ENCODE assay signal across 17 mouse cellular contexts in the genomic region with DNA sequence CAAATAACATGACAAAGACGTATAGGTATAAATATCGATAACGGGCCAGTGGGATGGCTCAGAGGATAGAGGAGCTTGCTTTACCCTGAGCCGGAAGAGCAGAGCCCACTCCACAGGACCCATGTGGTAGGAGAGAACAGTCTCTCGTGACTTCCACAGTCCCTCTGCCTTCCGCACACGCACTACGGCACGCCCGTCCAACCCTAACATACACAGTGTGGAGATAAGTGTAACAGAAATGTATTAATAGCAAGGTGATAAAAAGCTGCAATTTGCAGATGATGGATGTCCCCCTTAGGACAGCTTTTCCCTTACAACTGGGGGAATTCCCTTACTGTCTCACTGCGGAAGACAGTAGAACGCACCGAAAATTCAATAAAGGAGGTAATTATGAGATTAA. TPM values are rescaled to one million over a fixed set of nuclear protein-coding genes. Genes with fewer than 3 reads are reported as not detected.
DNase-seq lines count a peak whose midpoint lies in the region; ATAC-seq and TF ChIP-seq lines count a peak whose summit lies in the region.
"Had no signal": no experiment of that assay in that cellular context is flagged by ENCODE, and none has a peak within 500 bp of the region (broad histone marks: within the 10 kb centered on the region; RNA-seq: fewer than 3 reads in every experiment).

No protein-coding gene starts in this region.

- H3K9me3 ChIP-seq in embryonic facial prominence, embryonic 15.5 days (replicated peaks): no peaks in the 10 kb centered on the region
- H3K9me3 ChIP-seq in embryonic facial prominence, embryonic 10.5 days: no peaks in the 10 kb centered on the region
- H3K9me3 ChIP-seq in lung, embryonic 14.5 days (ENCODE audit: low read depth, low read length): no peaks in the 10 kb centered on the region
- no peaks in the 10 kb centered on the region; the same call in 1 of the 2 replicates for H3K9me3 ChIP-seq in liver, embryonic 11.5 days (ENCODE audit: control insufficient read depth, low read length)
- no peaks in the 10 kb centered on the region for H3K9me3 ChIP-seq in stomach, embryonic 15.5 days
- H3K9me3 ChIP-seq: midbrain, embryonic 13.5 days had no signal

- H3K36me3 ChIP-seq in embryonic facial prominence, embryonic 15.5 days: peaks cover 21% of the 10 kb centered on the region
- peaks cover 45% of the 10 kb centered on the region for H3K36me3 ChIP-seq in embryonic facial prominence, embryonic 10.5 days (replicated peaks)
- no peaks in the 10 kb centered on the region for H3K36me3 ChIP-seq in lung, embryonic 14.5 days (ENCODE audit: insufficient read depth)
- no peaks in the 10 kb centered on the region for H3K36me3 ChIP-seq in liver, embryonic 11.5 days (ENCODE audit: control insufficient read depth, insufficient read depth, low read length)
- no peaks in the 10 kb centered on the region for H3K36me3 ChIP-seq in stomach, embryonic 15.5 days
- H3K36me3 ChIP-seq: midbrain, embryonic 13.5 days had no signal

- no peak overlapping the region for H3K4me3 ChIP-seq in embryonic facial prominence, embryonic 15.5 days (replicated peaks)
- H3K4me3 ChIP-seq in embryonic facial prominence, embryonic 10.5 days: no peak overlapping the region
- no peak overlapping the region for H3K4me3 ChIP-seq in lung, embryonic 14.5 days (ENCODE audit: low read depth, low read length)
- H3K4me3 ChIP-seq in liver, embryonic 11.5 days (ENCODE audit: low read depth, low read length): no peak overlapping the region
- no peak overlapping the region for H3K4me3 ChIP-seq in stomach, embryonic 15.5 days (replicated peaks)
- H3K4me3 ChIP-seq: midbrain, embryonic 13.5 days; neural tube, embryonic 12.5 days had no signal

- H3K9ac ChIP-seq in embryonic facial prominence, embryonic 15.5 days: no peak overlapping the region
- no peak overlapping the region for H3K9ac ChIP-seq in lung, embryonic 14.5 days
- H3K9ac ChIP-seq in liver, embryonic 11.5 days (ENCODE audit: low read depth, low read length): no peak overlapping the region
- H3K9ac ChIP-seq in stomach, embryonic 15.5 days: no peak overlapping the region
- H3K9ac ChIP-seq: midbrain, embryonic 13.5 days; neural tube, embryonic 12.5 days had no signal

- no peak for TF ChIP-seq CTCF in lung, embryonic 14.5 days (IDR thresholded peaks at IDR 0.05; ENCODE audit: low read depth)

- no peak for DNase-seq in embryonic facial prominence, embryonic 10.5 days (ENCODE audit: low spot score)
- no peak for DNase-seq in lung, embryonic 14.5 days
- no peak for DNase-seq in lung, postnatal 14 days
- DNase-seq in liver, embryonic 11.5 days (ENCODE audit: low spot score): no peak
- no peak for DNase-seq in layer of hippocampus, adult 11-12 months (ENCODE audit: low spot score)
- DNase-seq in adrenal gland, adult (ENCODE audit: inconsistent age in 2 of 2, low spot score in 1 of 2): no peak
- DNase-seq: adrenal gland, postnatal 36 days; cerebellum, adult 11-12 months; embryo, embryonic 11 days; heart, adult 18-20 months; kidney, postnatal 36 days; right cerebral cortex, adult 18-20 months; thymus, adult 18-20 months had no signal

- WGBS in embryonic facial prominence, embryonic 15.5 days: 76% methylated on average over 13 of the region's 13 CpGs
- 95% methylated on average over 13 of the region's 13 CpGs for WGBS in embryonic facial prominence, embryonic 10.5 days
- 58% methylated on average over 13 of the region's 13 CpGs for WGBS in lung, embryonic 14.5 days
- 57% methylated on average over 13 of the region's 13 CpGs for WGBS in liver, embryonic 11.5 days
- 46% methylated on average over 13 of the region's 13 CpGs for WGBS in stomach, embryonic 15.5 days

- H3K27me3 ChIP-seq in embryonic facial prominence, embryonic 15.5 days: no peaks in the 10 kb centered on the region
- H3K27me3 ChIP-seq in embryonic facial prominence, embryonic 10.5 days (replicated peaks; ENCODE audit: low read depth, poor library complexity, severe bottlenecking): no peaks in the 10 kb centered on the region
- H3K27me3 ChIP-seq in lung, embryonic 14.5 days (ENCODE audit: insufficient read depth, low read length): no peaks in the 10 kb centered on the region
- H3K27me3 ChIP-seq in liver, embryonic 11.5 days (replicated peaks; ENCODE audit: control insufficient read depth, insufficient read depth, low read length): no peaks in the 10 kb centered on the region
- no peaks in the 10 kb centered on the region for H3K27me3 ChIP-seq in stomach, embryonic 15.5 days (replicated peaks)
- H3K27me3 ChIP-seq: midbrain, embryonic 13.5 days; neural tube, embryonic 12.5 days had no signal

- ATAC-seq in embryonic facial prominence, embryonic 15.5 days (ENCODE audit: insufficient number of reproducible peaks, low FRiP score, low TSS enrichment, low read depth): no peak
- ATAC-seq in lung, embryonic 14.5 days (ENCODE audit: insufficient read depth): no peak
- ATAC-seq in liver, embryonic 11.5 days (replicated peaks; ENCODE audit: low FRiP score): peak; percentile 81
- ATAC-seq in stomach, embryonic 15.5 days (ENCODE audit: insufficient read depth, low FRiP score, low read depth): peak; percentile 28; the same call in 1 of the 2 replicates
- ATAC-seq: midbrain, embryonic 13.5 days had no signal

- H3K4me1 ChIP-seq in embryonic facial prominence, embryonic 15.5 days: peaks cover 4% of the 10 kb centered on the region; the same call in 1 of the 2 replicates
- peaks cover 13% of the 10 kb centered on the region for H3K4me1 ChIP-seq in embryonic facial prominence, embryonic 10.5 days
- peaks cover 11% of the 10 kb centered on the region; the same call in 1 of the 2 replicates for H3K4me1 ChIP-seq in lung, embryonic 14.5 days (ENCODE audit: insufficient read depth)
- H3K4me1 ChIP-seq in liver, embryonic 11.5 days (replicated peaks; ENCODE audit: control insufficient read depth, insufficient read depth, low read length): peaks cover 16% of the 10 kb centered on the region
- peaks cover 10% of the 10 kb centered on the region for H3K4me1 ChIP-seq in stomach, embryonic 15.5 days
- H3K4me1 ChIP-seq: midbrain, embryonic 13.5 days; neural tube, embryonic 12.5 days had no signal

- peak overlapping the region; percentile 23; the same call in 1 of the 2 replicates for H3K27ac ChIP-seq in embryonic facial prominence, embryonic 15.5 days (replicated peaks)
- no peak overlapping the region for H3K27ac ChIP-seq in embryonic facial prominence, embryonic 10.5 days (replicated peaks)
- H3K27ac ChIP-seq in lung, embryonic 14.5 days (ENCODE audit: low read depth): peak overlapping the region; percentile 39
- peak overlapping the region; percentile 34; the same call in 1 of the 2 replicates for H3K27ac ChIP-seq in liver, embryonic 11.5 days (ENCODE audit: low read depth, low read length)
- H3K27ac ChIP-seq in stomach, embryonic 15.5 days: peak overlapping the region; percentile 65; the same call in 1 of the 2 replicates
- H3K27ac ChIP-seq: midbrain, embryonic 13.5 days; neural tube, embryonic 12.5 days had no signal

- H3K4me2 ChIP-seq in embryonic facial prominence, embryonic 15.5 days (replicated peaks): no peak overlapping the region
- no peak overlapping the region for H3K4me2 ChIP-seq in lung, embryonic 14.5 days
- peak overlapping the region; percentile 35; the same call in 1 of the 2 replicates for H3K4me2 ChIP-seq in liver, embryonic 11.5 days
- no peak overlapping the region for H3K4me2 ChIP-seq in stomach, embryonic 15.5 days
- H3K4me2 ChIP-seq: midbrain, embryonic 13.5 days; neural tube, embryonic 12.5 days had no signal

RNA-seq across cellular contexts. Expression of a gene that starts 25.1 kb away (rescaled TPM):
- 9.4 and 9.8 TPM in 2 replicates for polyA plus RNA-seq in embryonic facial prominence, embryonic 15.5 days (2015; fragmentation: Nextera tagmentation; extraction: Ambion mirVana)
- 7.1 and 7.4 TPM in 2 replicates for polyA plus RNA-seq in embryonic facial prominence, embryonic 10.5 days (2016; fragmentation: Nextera tagmentation; extraction: Ambion mirVana)
- 4.2 and 6.3 TPM in 2 replicates for polyA plus RNA-seq in lung, embryonic 14.5 days (2014; fragmentation: Nextera tagmentation; extraction: Ambion mirVana)
- 4.1 and 4.5 TPM in 2 replicates for polyA plus RNA-seq in liver, embryonic 11.5 days (2014; fragmentation: Nextera tagmentation; extraction: Ambion mirVana)
- polyA plus RNA-seq in stomach, embryonic 15.5 days (2015; fragmentation: Nextera tagmentation; extraction: Ambion mirVana): 6.4 and 8.0 TPM in 2 replicates

Comparison
In these comparisons a context has a peak if more than half of its experiments do, and no peak if none do; other contexts are left out.
1. ATAC-seq: peak in liver, embryonic 11.5 days (single experiment) and stomach, embryonic 15.5 days (single experiment); none in embryonic facial prominence, embryonic 15.5 days (single experiment) and lung, embryonic 14.5 days (single experiment).